Mouse (Mus musculus) ES-E14 (cell line): ENCODE data around the gene Parp11. TPM values are rescaled to one million over a fixed set of nuclear protein-coding genes. Genes with fewer than 3 reads are reported as not detected.

Experiments
- DNase-seq: peaks from one replicate; pipeline ENCODE4 v3.0.0-alpha.2; 2013; ENCODE audit warnings: low read depth, low spot score
- H3K27ac ChIP-seq: 2 replicates; pipeline ENCODE4 v1.5.1; 2012; ENCODE audit warnings: low read depth, mild to moderate bottlenecking, low read length, moderate library complexity, mixed read lengths; ENCODE audit not compliant: poor library complexity, insufficient read depth, severe bottlenecking
- H3K36me3 ChIP-seq: 2 replicates; pipeline ENCODE4 v1.6.1; 2012; ENCODE audit warnings: mild to moderate bottlenecking, low read length, moderate library complexity, mixed read lengths; ENCODE audit not compliant: control insufficient read depth, poor library complexity, insufficient read depth, severe bottlenecking
- H3K4me1 ChIP-seq, 2 experiments: fragments of 150-350 bp in 1 of 2; sonication (generic) in 1 of 2; 2 replicates each; pipeline ENCODE4 v1.6.1; 2012; ENCODE audit warnings: low read length in 2 of 2, mild to moderate bottlenecking in 1 of 2, mixed read lengths in 1 of 2; ENCODE audit not compliant: control insufficient read depth in 2 of 2, insufficient read depth in 2 of 2, poor library complexity in 1 of 2
- H3K4me3 ChIP-seq, 2 experiments: fragments of 150-350 bp in 1 of 2; sonication (generic) in 1 of 2; 2 replicates each; pipeline ENCODE4 v1.5.1; 2012; ENCODE audit warnings: low read length in 2 of 2, low read depth in 1 of 2, mild to moderate bottlenecking in 1 of 2, mixed read lengths in 1 of 2; ENCODE audit not compliant: insufficient read depth in 1 of 2, poor library complexity in 1 of 2, severe bottlenecking in 1 of 2
- H3K9ac ChIP-seq: 2 replicates; pipeline ENCODE4 v1.6.1; 2012; ENCODE audit warnings: low read depth, mild to moderate bottlenecking, low read length, mixed read lengths; ENCODE audit not compliant: poor library complexity, insufficient read depth, severe bottlenecking
- H3K9me3 ChIP-seq: fragments of 150-350 bp; sonication (generic); 2 replicates; pipeline ENCODE4 v1.6.1; 2012; ENCODE audit warnings: low read depth, mild to moderate bottlenecking, low read length; ENCODE audit not compliant: control insufficient read depth, insufficient read depth
- CHD2 ChIP-seq: IDR thresholded peaks from 2 replicates; pipeline ENCODE4 v1.6.1; 2014; ENCODE audit warnings: mild to moderate bottlenecking, low read depth, low read length, inconsistent platforms
- HCFC1 ChIP-seq: IDR thresholded peaks from 2 replicates; pipeline ENCODE4 v1.6.1; 2012; ENCODE audit warnings: low read length, inconsistent platforms, borderline replicate concordance; ENCODE audit not compliant: insufficient read depth
- MAFK ChIP-seq: IDR thresholded peaks from 2 replicates; pipeline ENCODE4 v1.6.1; 2014; ENCODE audit warnings: mild to moderate bottlenecking, low read depth, low read length, inconsistent platforms; ENCODE audit not compliant: insufficient read depth
- ZC3H11A ChIP-seq: IDR thresholded peaks from 2 replicates; pipeline ENCODE4 v1.6.1; 2012; ENCODE audit warnings: low read depth, mild to moderate bottlenecking, inconsistent platforms, low read length, borderline replicate concordance
- ZNF384 ChIP-seq: IDR thresholded peaks from 2 replicates; pipeline ENCODE4 v1.6.1; 2012; ENCODE audit warnings: low read depth, low read length, inconsistent platforms
- in situ Hi-C, 2 experiments: fragments of 600-800 bp; cut with MboI; formaldehyde crosslinking; loops; one replicate each; pipeline ENCODE4 v1.15.1; 2025; ENCODE audit warnings: low sequenced_read_pairs in 2 of 2, inconsistent platforms in 1 of 2; ENCODE audit not compliant: unreplicated experiment in 2 of 2
- total RNA-seq: library from RNA; depleted of rRNA; stranded (reverse); fragments of 300-350 nt; gene quantifications from 2 replicates; pipeline ENCODE4 v1.2.3, GENCODE M21; 2012

Parp11 gene
- total RNA-seq, 1 experiment = 7.9 TPM

GRCm38 (mm10) chr6:127456769-127457168 is 10.1 kb downstream of the Parp11 start:
- H3K9me3 ChIP-seq = no peaks in the 10 kb centered on the region
- no peak for DNase-seq
- no peak overlapping the region for H3K4me3 ChIP-seq
- in situ Hi-C loops = no loop called here
- H3K9ac ChIP-seq = no peak overlapping the region
- TF ChIP-seq HCFC1 (no peak), ZC3H11A (no peak), MAFK (no peak), CHD2 (no peak), ZNF384 (no peak)
- H3K27ac ChIP-seq = no peak overlapping the region
- no peaks in the 10 kb centered on the region for H3K36me3 ChIP-seq
- no peaks in the 10 kb centered on the region for H3K4me1 ChIP-seq

- Histone ChIP-seq H3K27ac (no peak overlapping the region), H3K4me3 (no peak overlapping the region), H3K4me1 (no peaks in the 10 kb centered on the region), H3K9ac (no peak overlapping the region), H3K9me3 (no peaks in the 10 kb centered on the region), H3K36me3 (no peaks in the 10 kb centered on the region)
- TF ChIP-seq ZC3H11A = no peak
- TF ChIP-seq HCFC1 = no peak
- no peak for TF ChIP-seq CHD2
- no peak for TF ChIP-seq MAFK
- no peak for TF ChIP-seq ZNF384
- DNase-seq = no peak
- in situ Hi-C loops = no loop called here
These were observed 13.1 kb downstream of the Parp11 start for GRCm38 (mm10) chr6:127459776-127460175.

GRCm38 (mm10) chr6:127461491-127461890 is 14.9 kb downstream of the Parp11 start:
- H3K4me1 ChIP-seq = no peaks in the 10 kb centered on the region
- H3K9me3 ChIP-seq = no peaks in the 10 kb centered on the region
- no peak overlapping the region for H3K4me3 ChIP-seq
- H3K9ac ChIP-seq = no peak overlapping the region
- TF ChIP-seq MAFK (no peak), ZNF384 (no peak), HCFC1 (no peak), CHD2 (no peak), ZC3H11A (no peak)
- no peak for DNase-seq
- no peaks in the 10 kb centered on the region; the same call in 1 of the 2 replicates for H3K36me3 ChIP-seq
- in situ Hi-C loops = no loop called here
- no peak overlapping the region for H3K27ac ChIP-seq

GRCm38 (mm10) chr6:127462251-127462650 is 15.6 kb downstream of the Parp11 start:
- H3K4me3 ChIP-seq = no peak overlapping the region
- in situ Hi-C loops = no loop called here

GRCm38 (mm10) chr6:127463273-127464001 is 16.8 kb downstream of the Parp11 start:
- Histone ChIP-seq H3K27ac (no peak overlapping the region), H3K4me3 (no peak overlapping the region), H3K36me3 (no peaks in the 10 kb centered on the region; the same call in 1 of the 2 replicates), H3K4me1 (no peaks in the 10 kb centered on the region), H3K9me3 (no peaks in the 10 kb centered on the region), H3K9ac (no peak overlapping the region)
- in situ Hi-C loops = no loop called here
- no peak for TF ChIP-seq MAFK
- no peak for TF ChIP-seq HCFC1
- no peak for TF ChIP-seq ZC3H11A
- TF ChIP-seq CHD2 = no peak
- no peak for DNase-seq

More at GRCm38 (mm10) chr6:127462251-127462650, 15.6 kb downstream of the Parp11 start:
- Histone ChIP-seq H3K27ac (no peak overlapping the region), H3K4me1 (no peaks in the 10 kb centered on the region), H3K9me3 (no peaks in the 10 kb centered on the region), H3K36me3 (no peaks in the 10 kb centered on the region; the same call in 1 of the 2 replicates), H3K9ac (no peak overlapping the region; the same call in 1 of the 2 replicates)
- no peak for DNase-seq
- TF ChIP-seq ZC3H11A = no peak
